Mouse (Mus musculus): ENCODE measurements around the gene Zfp385b.
A peak's percentile ranks its signal among the peaks of the same experiment; 100 is the strongest.
"Not testable (repeated sequence)": the region's sequence is repeated elsewhere in the genome, so short reads cannot be mapped to it uniquely, and the experiment has no call there.

Zfp385b gene

DNA sequence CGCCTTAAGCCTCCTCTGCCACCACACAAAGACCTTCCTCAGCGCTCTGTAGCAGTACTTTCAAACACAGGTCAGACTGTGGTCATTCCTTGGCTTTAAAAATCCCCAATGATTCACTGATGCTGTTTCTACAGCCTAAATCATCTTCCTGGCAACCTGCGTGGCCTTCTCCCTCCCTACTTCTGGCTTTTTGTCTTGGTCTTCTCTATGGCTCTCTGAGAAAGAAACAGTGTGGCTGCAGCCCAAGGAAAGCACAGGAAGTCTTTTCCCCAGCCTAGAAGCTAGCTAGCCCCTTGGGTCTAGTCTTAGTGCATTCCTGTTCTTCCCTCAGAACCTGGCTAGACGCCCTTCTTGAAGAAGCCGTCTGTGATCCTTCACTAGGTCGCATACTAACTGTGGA is 359.4 kb downstream of the Zfp385b start:
- no peak for DNase-seq (ENCODE audit: extremely low spot score)

DNA sequence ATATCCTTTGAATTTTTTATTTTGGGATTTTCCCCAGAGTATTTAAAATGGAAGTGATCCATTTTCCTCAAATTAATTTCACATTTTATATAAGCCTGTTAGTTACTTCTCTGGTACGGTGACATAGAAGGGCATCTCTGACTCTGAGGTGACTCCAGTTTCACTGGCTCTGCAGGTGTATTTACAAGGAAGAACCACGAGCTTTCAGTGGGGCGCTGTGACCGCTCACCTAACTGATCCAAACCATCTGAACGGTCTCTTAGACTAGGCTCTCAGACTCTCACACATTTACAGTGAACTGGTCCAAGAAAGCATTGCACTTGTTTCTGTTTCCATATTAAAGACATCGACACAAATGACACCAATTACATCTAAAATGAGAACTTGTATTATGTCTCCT is 361.0 kb downstream of the Zfp385b start:
- no peak for DNase-seq (ENCODE audit: extremely low spot score)

DNA sequence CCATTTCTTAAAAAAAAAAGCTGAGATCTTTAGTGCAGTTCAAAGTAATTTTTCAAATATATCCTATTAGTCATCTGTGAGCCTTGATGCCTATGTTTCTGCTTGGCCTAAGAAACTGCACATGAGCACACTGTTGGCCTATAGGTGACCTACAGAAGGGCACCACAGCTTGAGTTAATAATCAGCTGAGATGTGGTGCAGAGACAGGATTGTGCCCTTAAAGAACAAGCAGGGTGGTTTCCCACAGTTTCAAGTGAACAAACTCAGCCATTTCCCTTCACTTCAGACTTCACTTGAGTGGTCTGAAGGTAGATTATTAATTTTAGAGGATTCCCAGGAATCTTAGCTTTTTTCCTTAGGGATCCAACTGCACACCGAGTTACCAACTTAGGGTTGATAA is 362.3 kb downstream of the Zfp385b start:
- no peak for DNase-seq (ENCODE audit: extremely low spot score)

DNA sequence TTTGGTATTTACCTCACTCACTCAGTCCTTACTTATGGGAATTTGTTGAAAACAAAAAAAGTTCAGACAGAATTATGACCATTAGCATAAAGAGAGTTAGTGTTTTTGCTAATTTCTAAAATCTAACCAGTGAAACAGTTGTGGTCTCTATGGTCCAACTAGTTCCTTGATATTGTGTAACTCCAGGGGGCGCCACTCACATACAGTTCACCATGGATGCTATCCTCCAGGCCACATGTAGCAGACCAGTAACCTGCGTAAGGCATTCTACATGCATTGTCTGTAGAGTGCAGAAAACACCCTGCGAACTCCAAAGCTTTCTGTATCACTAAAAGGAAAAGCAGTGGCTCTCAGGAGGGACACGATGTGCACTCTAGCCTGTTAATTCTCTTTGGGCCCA is 362.8 kb downstream of the Zfp385b start:
- DNase-seq (ENCODE audit: extremely low spot score) = peak; percentile 30

DNA sequence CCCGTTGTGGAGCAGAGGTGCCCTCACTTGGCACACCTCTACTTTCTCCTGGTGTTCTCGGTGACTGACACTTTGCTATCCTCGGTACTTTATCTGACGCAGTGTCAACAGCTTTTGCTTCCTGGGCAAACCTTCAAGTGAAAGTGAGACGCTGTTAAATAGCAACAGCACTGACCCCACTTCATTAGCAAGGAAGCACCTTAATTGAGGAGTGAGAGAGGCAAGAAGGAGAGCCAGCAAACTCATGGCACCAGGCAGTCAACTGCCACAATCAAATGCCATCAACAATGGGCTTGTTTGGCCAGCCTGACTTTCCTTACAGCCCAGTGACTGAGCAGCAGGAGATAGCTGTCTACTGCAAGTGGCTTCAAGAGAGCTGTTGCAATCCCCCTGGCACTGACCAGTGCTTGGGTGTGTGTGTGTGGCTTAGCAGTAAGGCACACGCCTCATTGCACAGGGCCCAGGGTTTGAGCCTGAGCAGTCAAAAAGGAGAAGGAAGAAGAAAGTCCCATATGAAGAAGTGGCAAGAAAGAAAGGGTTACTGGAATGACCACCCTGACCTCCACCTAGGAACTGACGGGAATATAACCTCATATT is 365.0 kb downstream of the Zfp385b start:
- DNase-seq (ENCODE audit: extremely low spot score) = no peak

DNA sequence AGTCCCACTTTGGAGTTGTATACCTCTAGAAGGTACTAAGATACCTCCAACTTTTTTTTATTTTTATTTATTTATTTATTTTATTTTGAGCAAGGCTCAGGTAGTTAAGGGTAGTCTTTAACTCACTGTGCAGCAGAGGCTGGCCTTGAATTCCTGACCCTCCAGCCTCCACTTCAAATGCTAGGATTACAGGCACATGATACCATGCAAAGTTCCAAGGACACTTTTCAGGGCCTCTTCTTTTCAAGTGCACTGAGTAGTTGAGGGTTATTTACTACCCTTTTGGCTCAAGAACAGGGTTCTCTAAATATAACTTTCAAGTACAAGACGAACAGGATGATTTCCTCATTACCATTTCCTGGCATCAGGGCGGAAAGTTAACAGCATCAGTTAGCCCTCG is 365.7 kb downstream of the Zfp385b start:
- no peak for DNase-seq (ENCODE audit: extremely low spot score)

DNA sequence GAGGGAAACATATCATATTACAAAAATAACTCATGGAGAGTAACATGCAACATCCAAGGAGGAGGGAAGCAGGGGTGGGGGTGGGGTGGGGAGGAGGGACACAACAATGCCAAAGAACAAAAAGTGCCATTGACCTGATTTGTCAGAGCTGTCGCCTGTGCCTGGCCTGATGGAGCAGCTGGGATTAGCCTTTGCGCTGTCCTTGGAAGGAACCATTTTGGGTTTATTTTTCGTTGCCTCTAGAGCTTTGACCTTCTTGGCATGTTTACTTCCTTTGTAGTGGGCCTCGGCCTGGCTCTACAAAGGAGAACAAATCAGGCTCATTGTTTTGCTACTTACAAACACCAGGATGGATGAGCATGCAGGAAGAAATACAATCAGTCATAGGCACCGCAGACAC is 369.4 kb downstream of the Zfp385b start:
- DNase-seq (ENCODE audit: extremely low spot score) = not testable (repeated sequence)

DNA sequence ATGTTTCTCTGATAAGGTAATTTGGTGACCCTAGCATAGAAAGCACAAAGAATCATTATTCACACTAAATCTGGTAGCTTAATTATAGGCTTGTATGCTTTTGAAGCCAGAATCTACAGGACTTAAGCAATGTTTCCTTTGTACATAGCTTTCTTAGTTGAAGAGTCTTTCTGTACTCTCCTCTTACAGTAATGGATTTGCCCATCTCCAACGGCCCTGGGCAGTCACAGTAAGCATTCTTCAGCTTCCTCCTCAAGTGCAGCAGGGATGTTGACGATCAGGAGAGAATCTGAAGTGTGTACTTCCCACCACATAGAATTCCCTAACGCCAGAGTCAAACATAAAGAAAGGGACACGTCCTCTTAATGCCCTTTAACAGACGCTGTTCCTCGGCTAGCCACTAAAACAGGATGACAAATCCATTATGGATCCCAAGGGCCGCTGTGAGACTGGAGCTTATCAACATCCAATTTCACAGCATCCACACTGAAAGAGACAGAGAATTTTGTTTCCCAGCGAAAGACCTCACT is 370.4 kb downstream of the Zfp385b start:
- no peak for DNase-seq (ENCODE audit: extremely low spot score)

DNA sequence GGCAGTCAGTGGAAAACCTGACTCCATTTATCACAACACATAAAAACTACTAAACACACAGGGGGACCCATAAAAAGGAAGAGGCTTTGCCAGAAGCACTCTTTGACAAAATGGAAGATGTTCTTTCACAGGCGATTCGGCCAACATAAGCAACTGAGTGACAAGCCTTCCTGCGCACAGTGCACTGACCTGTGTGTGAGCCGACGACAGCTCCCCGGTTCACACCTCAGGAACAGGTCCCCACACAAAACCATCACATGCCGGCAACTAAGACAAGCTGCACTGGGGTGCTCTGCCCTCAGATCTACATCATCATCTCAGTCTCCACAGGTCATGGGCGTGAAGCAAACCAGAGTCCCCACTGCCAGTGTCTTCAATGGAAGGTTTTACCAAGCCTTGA is 375.2 kb downstream of the Zfp385b start:
- DNase-seq (ENCODE audit: extremely low spot score) = no peak

DNA sequence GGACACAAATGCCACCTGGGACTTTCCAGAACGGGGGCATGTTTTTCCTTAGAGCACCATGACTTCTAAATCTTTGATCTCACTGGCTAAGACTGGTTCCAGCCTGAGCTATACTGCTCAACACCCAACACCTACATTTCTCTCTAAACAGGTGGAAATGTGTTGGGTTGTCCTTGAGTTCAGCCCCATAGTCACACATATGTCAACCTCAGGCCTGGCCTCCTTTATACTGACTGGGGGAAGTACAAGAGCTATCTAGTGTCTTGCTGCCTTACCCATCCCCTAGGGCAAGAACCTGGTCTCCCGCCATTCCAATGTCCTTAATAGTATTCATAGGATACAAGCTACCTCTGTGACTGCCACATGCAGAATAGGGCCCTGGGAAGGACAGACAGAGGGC is 378.8 kb downstream of the Zfp385b start:
- no peak for DNase-seq (ENCODE audit: extremely low spot score)

DNA sequence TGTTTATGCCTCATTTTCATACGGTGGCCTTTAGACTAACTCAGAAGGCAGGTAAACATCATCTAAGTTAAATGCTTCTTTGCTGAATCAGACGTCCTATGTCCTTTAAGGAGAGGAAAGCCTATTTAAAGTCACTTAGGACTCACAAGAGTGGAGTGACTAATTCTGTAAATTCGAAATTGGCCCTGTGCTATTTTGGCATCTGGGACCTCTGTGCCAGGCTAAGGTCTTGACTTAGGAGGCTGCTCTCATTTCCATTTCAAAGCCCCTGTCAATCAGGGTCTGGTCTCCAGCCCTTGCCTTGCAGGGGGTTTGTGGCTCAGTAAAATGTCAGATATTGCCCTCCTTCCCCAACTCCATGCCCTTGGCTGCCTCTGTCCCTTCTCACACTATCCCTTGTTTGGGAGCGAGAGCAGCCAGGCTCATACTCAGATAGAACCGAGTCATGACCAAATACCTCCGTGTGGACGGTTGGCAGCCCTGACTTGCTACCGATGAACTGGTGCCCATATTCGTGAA is 383.1 kb downstream of the Zfp385b start:
- no peak for DNase-seq (ENCODE audit: extremely low spot score)

DNA sequence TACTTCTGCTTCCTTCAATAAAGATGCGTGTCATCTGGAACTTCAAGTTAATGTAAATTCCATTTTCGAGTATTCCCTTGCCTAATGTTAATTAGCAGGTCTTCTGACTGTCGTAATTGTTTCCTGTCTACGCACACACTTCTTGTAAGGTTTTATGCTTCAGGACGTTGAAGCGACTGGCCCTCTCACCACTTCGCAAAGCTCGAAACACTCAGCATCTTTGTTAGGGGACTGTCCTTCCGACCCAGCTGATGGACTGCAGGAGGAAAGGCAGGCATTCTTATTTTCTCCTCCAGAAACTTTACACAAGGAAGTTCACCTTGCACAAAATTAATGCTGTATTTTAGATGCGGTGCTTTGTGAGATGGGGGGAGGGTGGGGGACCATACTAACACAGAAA is 400.0 kb downstream of the Zfp385b start:
- DNase-seq (ENCODE audit: extremely low spot score) = no peak

DNA sequence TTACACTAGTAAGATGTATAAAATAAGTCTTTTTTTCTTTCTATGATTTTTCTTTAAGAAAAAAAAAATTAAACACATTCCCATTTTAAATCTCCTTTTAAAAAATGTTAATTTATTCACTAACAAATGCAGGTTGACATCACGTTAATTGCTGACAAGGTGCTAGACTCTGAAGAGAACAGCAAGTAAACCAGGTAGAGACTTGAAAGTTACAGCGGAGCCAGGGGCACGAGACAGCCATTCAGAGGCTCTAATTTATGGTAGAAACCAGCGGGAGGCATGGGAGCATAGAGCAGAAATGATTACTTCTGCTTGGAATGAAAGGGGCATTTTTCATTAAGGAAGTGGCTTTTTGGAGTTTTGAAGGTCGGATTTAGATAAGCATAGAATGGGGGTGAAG is 401.4 kb downstream of the Zfp385b start:
- no peak for DNase-seq (ENCODE audit: extremely low spot score)

DNA sequence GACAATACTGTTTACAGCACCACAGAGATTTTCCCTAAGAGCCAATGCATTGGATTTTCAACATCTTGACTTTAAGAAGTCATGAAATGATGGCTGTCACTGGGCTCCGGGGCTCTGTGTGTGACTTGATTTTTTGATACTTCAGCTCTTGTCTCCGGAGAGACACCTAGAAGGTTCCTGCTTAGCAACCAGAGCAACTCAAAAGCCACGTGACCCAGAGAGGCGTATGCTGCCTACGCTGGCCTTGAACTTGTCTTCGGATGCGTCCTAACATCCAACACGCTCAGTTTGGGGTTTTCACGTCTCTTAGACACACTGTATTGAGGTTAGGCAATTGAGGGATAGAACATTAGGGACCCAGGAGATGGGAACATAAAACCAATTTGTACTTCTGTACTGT is 407.3 kb downstream of the Zfp385b start:
- no peak for DNase-seq (ENCODE audit: extremely low spot score)

DNA sequence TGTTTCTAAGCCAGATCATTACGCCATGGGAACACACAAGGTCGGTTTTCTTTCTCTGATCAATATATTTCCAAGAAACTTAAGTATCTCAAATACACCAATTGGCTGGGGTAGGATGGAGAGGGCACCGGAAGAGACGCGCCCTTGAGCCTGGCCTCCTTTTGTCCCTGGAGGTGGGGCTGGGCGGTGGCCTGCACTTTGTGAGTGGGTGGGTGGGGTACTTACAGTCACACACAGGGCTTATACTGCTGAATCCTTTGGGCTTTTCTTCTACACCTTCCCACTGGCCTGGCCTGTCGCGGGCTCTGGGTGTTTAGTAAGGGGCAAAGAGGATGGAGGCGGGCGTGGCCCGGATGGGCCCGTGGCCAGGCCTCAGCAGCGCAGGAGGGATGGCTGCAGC is 407.8 kb downstream of the Zfp385b start:
- DNase-seq (ENCODE audit: extremely low spot score) = no peak

DNA sequence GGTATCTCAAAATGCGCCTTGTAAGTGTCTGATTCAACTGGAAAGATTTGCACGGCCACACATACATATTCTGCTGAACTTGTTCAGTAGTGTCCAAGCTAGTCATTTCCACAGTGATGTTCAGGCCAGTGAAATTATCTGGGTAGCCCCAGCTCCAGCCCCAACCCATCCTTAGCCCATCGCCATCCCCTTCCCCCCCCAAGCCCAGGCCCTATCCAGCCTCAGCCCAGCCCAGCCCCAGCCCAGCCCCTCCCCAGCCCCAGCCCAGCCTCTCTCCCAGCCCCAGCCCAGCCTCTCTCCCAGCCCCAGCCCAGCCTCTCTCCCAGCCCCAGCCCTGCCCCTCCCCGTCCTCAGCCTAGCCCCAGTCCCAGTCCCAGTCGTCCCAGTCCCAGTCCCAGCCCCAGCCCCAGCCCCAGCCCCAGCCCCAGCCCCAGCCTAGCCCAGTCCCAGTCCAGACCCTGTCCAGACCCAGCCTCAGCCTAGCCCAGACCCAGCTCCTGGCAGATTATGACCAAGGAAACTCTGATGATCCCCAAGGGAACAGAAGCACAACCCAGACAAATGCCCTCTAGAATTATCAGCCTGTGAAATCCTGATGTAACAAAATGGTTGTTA is 409.8 kb downstream of the Zfp385b start:
- no peak for DNase-seq (ENCODE audit: extremely low spot score)

DNA sequence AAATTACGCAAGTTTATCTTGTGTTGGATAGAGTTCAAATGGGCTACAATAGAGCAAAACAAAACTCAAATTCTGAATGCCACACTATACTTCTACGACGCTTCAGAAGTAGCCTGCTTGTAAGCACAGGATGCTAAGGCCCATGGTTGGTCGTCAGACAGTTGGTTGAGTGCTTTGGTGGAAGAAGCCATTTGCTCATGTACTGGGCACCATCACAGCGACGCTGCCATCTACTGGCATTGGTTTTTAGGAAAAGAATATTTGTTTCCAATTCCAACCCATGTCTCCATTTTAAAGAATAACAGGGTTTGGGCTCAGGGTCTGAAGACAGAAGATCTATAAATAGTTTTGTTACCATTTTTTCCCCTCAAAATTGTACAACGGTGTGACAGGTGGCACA is 410.5 kb downstream of the Zfp385b start:
- no peak for DNase-seq (ENCODE audit: extremely low spot score)

DNA sequence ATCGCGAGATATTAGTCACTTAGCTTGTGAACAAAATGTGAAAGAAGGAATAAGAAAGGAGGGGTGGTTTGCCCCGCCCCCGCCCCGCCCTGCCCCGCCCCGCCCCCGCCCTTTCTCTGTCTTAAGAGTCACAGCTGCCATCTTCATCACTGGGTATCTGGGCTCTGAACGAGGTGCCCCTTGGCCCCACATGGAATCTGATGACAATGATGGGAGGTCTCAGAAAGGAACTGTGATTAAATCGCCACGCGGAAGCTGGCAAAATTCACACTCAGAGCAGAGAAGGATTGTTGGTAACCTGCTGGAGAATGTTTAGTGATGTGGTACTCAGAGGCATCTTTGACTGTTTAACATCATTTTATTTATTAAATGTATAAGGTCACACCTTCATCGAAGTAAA is 417.1 kb downstream of the Zfp385b start:
- no peak for DNase-seq (ENCODE audit: extremely low spot score)

DNA sequence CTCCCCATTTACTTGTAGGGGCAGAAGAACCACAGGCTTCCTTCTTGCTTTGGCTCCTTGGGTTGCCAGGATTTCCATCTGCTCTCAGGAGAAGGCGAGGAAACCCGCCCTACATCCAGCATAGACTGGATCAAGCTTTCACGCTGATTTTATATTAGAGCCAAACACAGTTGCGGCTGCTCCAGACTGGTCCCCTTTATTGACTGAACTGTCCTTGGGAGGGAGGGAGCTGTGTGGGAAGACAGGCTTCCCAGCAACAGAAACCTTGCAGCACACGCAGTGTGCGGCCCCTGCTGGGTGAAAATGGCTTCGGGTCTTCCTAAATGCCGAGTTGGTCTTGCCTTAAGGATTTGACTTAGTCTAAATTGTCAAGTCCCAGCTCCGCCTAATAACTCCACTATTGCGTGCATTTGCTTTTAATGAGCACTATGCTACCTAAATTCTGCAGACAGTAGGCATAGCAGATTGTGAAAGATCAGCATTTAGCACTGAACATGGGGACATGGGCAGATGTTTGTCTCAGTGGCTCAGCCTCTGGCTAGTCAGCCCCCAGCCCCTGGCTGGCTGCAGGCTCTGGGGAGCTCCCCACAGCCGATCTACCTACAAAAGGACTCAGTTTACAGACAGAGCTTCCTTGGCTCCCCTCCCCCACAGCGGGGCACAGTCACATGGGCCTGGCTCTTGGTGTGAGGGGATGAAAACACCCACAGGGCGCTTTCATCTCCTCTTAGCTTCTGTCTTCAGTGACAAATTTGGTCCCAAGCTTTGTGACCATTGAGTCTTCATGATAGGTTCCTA is 417.8 kb downstream of the Zfp385b start:
- DNase-seq (ENCODE audit: extremely low spot score) = peak; percentile 52

DNA sequence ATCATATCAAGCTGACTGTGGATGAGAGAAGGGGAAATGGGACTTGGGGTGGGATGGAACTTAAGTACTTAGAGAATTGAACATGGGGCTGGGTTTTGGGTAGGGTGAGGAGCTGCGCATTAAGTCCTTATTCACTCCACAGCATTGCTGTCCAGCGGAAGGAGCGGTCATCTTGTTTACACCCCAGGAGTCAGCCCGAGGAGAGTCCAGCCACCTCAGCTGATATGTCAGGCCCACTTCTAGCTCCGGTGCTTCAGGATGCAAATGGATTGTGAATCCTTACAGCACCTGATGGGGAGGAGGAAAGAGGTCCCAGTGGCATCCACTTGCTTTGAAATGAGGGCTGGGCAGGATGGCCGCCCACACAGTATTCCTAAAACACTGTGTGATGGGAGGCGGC is 425.6 kb downstream of the Zfp385b start:
- no peak for DNase-seq (ENCODE audit: extremely low spot score)

DNA sequence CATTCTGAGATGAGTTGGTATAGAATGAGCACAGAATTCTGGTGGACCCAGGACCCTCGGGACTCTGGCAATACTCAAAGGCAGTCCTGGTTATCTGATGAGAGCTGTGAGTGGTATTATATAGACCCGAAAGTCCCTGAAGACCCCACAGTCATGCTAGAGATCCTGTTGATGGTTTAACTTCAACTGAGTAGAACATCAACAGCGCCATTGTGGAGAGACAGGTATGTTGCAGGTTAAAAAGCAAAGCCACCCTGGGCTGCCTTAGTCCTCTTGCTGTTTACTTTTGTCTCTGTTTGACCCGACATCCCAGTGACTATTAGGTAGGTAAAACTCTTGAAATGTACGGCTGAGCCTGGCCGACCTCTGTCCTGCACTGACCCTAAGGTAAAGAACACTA is 431.3 kb downstream of the Zfp385b start:
- no peak for DNase-seq (ENCODE audit: extremely low spot score)

DNA sequence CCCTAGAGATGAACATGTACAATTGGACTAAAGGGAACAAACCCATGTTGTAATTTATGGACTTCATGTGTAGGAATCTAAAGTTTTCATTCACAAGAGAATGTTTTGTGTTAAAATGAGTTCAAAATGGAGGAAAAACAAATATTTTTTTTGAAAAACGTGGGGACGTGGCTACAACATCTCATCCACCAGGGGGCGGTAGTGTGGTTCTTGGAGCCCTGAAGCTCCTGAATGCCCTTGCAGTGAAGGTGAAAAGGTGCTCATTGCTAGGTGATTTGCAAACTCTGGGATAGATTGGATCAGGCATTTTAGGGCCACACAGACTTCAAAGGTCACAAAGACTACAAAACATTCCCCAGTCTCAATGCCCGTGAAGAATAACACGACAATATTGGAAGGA is 432.9 kb downstream of the Zfp385b start:
- peak; percentile 41 for DNase-seq (ENCODE audit: extremely low spot score)

DNA sequence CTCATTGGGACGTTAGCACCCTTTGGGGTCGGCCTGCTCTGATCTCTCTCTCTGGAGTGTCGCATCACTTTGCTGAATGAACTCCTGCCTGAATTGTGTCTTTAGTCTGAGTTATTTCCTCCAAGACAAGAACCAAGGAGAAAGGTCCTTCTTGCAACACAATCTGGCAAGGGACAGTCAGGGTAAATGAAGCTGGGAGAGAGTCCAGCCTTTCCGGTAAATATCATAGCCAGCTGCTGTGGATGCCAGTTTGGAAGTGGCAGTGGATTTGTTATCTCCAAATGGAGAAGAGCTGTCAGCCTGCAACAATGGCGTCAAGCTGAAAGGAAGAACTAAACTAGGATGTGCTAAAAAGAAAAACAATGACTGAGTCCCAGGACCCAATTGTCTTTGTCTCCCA is 436.7 kb downstream of the Zfp385b start:
- no peak for DNase-seq (ENCODE audit: extremely low spot score)

All from embryo, embryonic 9.5 days (tissue).